Mouse (Mus musculus): ENCODE measurements around the gene Rap1a. TPM values are rescaled to one million over a fixed set of nuclear protein-coding genes. Genes with fewer than 3 reads are reported as not detected.

The Rap1a gene
- polyA plus RNA-seq (2015; fragmentation: Nextera tagmentation; extraction: Ambion mirVana) = 73.2 and 84.7 TPM in 2 replicates

- Histone ChIP-seq H3K9me3 (replicated peaks) (no peaks in the 10 kb centered on the region), H3K36me3 (ENCODE audit: poor library complexity, severe bottlenecking) (no peaks in the 10 kb centered on the region), H3K27me3 (no peaks in the 10 kb centered on the region), H3K4me3 (peak within 1 kb of the TSS; percentile 83), H3K4me2 (peak within 1 kb of the TSS; percentile 88), H3K9ac (peak within 1 kb of the TSS; percentile 94), H3K4me1 (peaks cover 28% of the 10 kb centered on the region), H3K27ac (peak within 1 kb of the TSS; percentile 74)
- whole genome bisulfite sequencing = 23% methylated on average over 38 of the region's 50 CpGs
- peak; percentile 96 for ATAC-seq
Observed at GRCm38 (mm10) chr3:105801191-105802166, at the start of gene Rap1a. Gene Rap1a, minus strand, starts transcription at chr3:105801336.

GRCm38 (mm10) chr3:105846294-105847069 lies 45.3 kb upstream of the Rap1a start:
- Histone ChIP-seq H3K9me3 (replicated peaks) (no peaks in the 10 kb centered on the region), H3K4me2 (no peak overlapping the region), H3K4me3 (no peak overlapping the region), H3K27ac (no peak overlapping the region), H3K27me3 (no peaks in the 10 kb centered on the region), H3K36me3 (ENCODE audit: poor library complexity, severe bottlenecking) (no peaks in the 10 kb centered on the region), H3K4me1 (no peaks in the 10 kb centered on the region), H3K9ac (no peak overlapping the region)
- WGBS = 78% methylated on average over 7 of the region's 7 CpGs
- no peak for ATAC-seq

- Histone ChIP-seq H3K27ac (no peak overlapping the region), H3K4me1 (no peaks in the 10 kb centered on the region), H3K9ac (no peak overlapping the region), H3K4me2 (no peak overlapping the region), H3K27me3 (no peaks in the 10 kb centered on the region), H3K36me3 (ENCODE audit: poor library complexity, severe bottlenecking) (no peaks in the 10 kb centered on the region), H3K9me3 (replicated peaks) (no peaks in the 10 kb centered on the region), H3K4me3 (no peak overlapping the region)
- WGBS = 94% methylated on average over 4 of the region's 4 CpGs
- no peak for ATAC-seq
Observed at GRCm38 (mm10) chr3:105839836-105840235, 38.7 kb upstream of the Rap1a start.

GRCm38 (mm10) chr3:105838655-105839054 lies 37.5 kb upstream of the Rap1a start:
- Histone ChIP-seq H3K9ac (no peak overlapping the region), H3K27me3 (no peaks in the 10 kb centered on the region), H3K4me2 (no peak overlapping the region), H3K4me1 (no peaks in the 10 kb centered on the region), H3K36me3 (ENCODE audit: poor library complexity, severe bottlenecking) (no peaks in the 10 kb centered on the region), H3K9me3 (replicated peaks) (no peaks in the 10 kb centered on the region), H3K4me3 (no peak overlapping the region), H3K27ac (no peak overlapping the region)
- WGBS = 86% methylated on average over 3 of the region's 3 CpGs
- ATAC-seq = no peak

- Histone ChIP-seq H3K9ac (no peak overlapping the region), H3K27me3 (no peaks in the 10 kb centered on the region), H3K4me1 (no peaks in the 10 kb centered on the region), H3K9me3 (replicated peaks) (no peaks in the 10 kb centered on the region), H3K4me3 (no peak overlapping the region), H3K27ac (no peak overlapping the region), H3K36me3 (ENCODE audit: poor library complexity, severe bottlenecking) (no peaks in the 10 kb centered on the region), H3K4me2 (no peak overlapping the region)
- ATAC-seq = no peak
- WGBS = 87% methylated on average over 3 of the region's 3 CpGs
Observed at GRCm38 (mm10) chr3:105836883-105837282, 35.7 kb upstream of the Rap1a start.

DNA sequence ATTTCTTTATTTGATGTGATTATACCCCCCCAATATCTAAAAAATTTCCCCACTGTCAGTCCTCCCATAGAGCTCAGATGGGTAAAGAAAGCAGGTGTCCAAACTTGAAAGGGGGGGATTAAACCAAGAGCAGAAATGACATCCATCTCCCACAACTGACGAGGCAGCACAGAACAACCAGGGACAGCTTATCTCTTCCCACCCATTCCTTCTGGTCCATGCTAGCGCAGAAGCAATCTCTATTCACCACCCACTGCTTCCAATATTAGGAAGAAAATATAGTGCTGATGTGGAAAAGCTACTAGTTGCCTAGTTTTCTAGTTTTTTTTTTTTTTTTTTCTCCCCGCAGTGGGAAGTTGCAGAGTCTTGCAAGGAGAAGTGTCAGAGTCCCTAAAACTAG lies 34.7 kb upstream of the Rap1a start:
- Histone ChIP-seq H3K9ac (no peak overlapping the region), H3K4me1 (no peaks in the 10 kb centered on the region), H3K4me3 (no peak overlapping the region), H3K4me2 (no peak overlapping the region), H3K9me3 (replicated peaks) (no peaks in the 10 kb centered on the region), H3K27ac (no peak overlapping the region), H3K27me3 (no peaks in the 10 kb centered on the region), H3K36me3 (ENCODE audit: poor library complexity, severe bottlenecking) (no peaks in the 10 kb centered on the region)
- whole genome bisulfite sequencing = 77% methylated on average over 3 of the region's 3 CpGs
- no peak for ATAC-seq

- no peak overlapping the region for H3K4me2 ChIP-seq
- no peaks in the 10 kb centered on the region for H3K9me3 ChIP-seq (replicated peaks)
- no peak overlapping the region for H3K27ac ChIP-seq
- ATAC-seq = no peak
- H3K4me3 ChIP-seq = no peak overlapping the region
- no peak overlapping the region for H3K9ac ChIP-seq
- H3K27me3 ChIP-seq = no peaks in the 10 kb centered on the region
- no peaks in the 10 kb centered on the region for H3K36me3 ChIP-seq (ENCODE audit: poor library complexity, severe bottlenecking)
- WGBS = 93% methylated on average over 3 of the region's 3 CpGs
- H3K4me1 ChIP-seq = no peaks in the 10 kb centered on the region
Observed at GRCm38 (mm10) chr3:105831584-105831983, 30.4 kb upstream of the Rap1a start.

- no peaks in the 10 kb centered on the region for H3K4me1 ChIP-seq
- H3K4me2 ChIP-seq = no peak overlapping the region
- no peaks in the 10 kb centered on the region for H3K36me3 ChIP-seq (ENCODE audit: poor library complexity, severe bottlenecking)
- no peaks in the 10 kb centered on the region for H3K9me3 ChIP-seq (replicated peaks)
- whole genome bisulfite sequencing = 76% methylated on average over 7 of the region's 7 CpGs
- ATAC-seq = no peak
- H3K27ac ChIP-seq = no peak overlapping the region
- no peaks in the 10 kb centered on the region for H3K27me3 ChIP-seq
- H3K4me3 ChIP-seq = no peak overlapping the region
- no peak overlapping the region for H3K9ac ChIP-seq
Observed at GRCm38 (mm10) chr3:105825501-105826161, 24.5 kb upstream of the Rap1a start.

GRCm38 (mm10) chr3:105824704-105825103 lies 23.6 kb upstream of the Rap1a start:
- no peaks in the 10 kb centered on the region for H3K36me3 ChIP-seq (ENCODE audit: poor library complexity, severe bottlenecking)
- no peak overlapping the region for H3K9ac ChIP-seq
- H3K4me1 ChIP-seq = no peaks in the 10 kb centered on the region
- H3K4me2 ChIP-seq = no peak overlapping the region
- no peak overlapping the region for H3K4me3 ChIP-seq
- H3K27me3 ChIP-seq = no peaks in the 10 kb centered on the region
- H3K27ac ChIP-seq = no peak overlapping the region
- ATAC-seq = no peak
- H3K9me3 ChIP-seq (replicated peaks) = no peaks in the 10 kb centered on the region
- 49% methylated on average over 2 of the region's 2 CpGs for WGBS

DNA sequence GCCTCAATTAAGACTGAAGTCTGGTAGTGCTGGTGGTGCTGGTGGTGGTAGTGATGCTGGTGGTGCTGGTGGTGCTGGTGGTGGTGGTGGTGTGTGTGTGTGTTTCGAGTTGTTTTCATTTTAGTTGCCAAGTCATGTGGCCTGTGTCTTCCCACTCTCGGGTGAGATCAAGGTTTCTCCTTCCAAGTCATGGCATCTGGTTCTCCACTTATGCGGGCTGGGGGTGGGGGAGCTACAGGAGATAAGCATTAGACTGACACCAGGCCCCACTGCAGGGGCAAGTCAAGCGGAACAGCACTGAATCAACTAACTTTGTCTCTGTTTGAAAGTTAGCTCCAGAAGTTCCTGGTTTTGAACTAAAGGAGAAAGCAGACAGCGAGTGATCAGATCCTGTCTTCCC lies 23.0 kb upstream of the Rap1a start:
- no peak for ATAC-seq
- no peak overlapping the region for H3K4me3 ChIP-seq

DNA sequence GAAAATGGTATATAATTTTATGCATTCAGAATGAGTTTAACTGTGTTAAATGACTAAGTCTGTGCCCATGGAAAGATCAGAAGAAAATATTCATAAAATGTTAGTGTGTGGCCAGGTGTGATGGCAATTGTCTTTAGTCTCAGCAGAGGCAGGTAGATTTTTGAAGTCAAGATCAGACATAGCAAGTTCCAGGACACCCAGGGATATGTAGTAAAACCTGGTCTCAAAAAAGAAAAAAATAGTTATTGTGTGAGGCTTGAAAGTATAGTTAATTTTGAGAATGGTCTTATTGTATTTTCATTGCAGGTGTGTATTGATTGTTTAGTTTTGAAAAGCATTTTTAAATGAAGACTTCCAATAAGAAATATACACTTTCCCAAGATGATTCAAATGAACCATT lies 22.5 kb upstream of the Rap1a start:
- H3K9ac ChIP-seq = no peak overlapping the region
- no peak overlapping the region for H3K4me3 ChIP-seq
- no peak overlapping the region for H3K27ac ChIP-seq
- no peak for ATAC-seq
- H3K9me3 ChIP-seq (replicated peaks) = no peaks in the 10 kb centered on the region
- H3K27me3 ChIP-seq = no peaks in the 10 kb centered on the region
- H3K36me3 ChIP-seq (ENCODE audit: poor library complexity, severe bottlenecking) = no peaks in the 10 kb centered on the region
- H3K4me1 ChIP-seq = no peaks in the 10 kb centered on the region
- H3K4me2 ChIP-seq = no peak overlapping the region

More for the DNA sequence above, 23.0 kb upstream of the Rap1a start:
- Histone ChIP-seq H3K4me2 (no peak overlapping the region), H3K9me3 (replicated peaks) (no peaks in the 10 kb centered on the region), H3K4me1 (no peaks in the 10 kb centered on the region), H3K36me3 (ENCODE audit: poor library complexity, severe bottlenecking) (no peaks in the 10 kb centered on the region), H3K27me3 (no peaks in the 10 kb centered on the region), H3K27ac (no peak overlapping the region), H3K9ac (no peak overlapping the region)
- 56% methylated on average over 5 of the region's 5 CpGs for WGBS

DNA sequence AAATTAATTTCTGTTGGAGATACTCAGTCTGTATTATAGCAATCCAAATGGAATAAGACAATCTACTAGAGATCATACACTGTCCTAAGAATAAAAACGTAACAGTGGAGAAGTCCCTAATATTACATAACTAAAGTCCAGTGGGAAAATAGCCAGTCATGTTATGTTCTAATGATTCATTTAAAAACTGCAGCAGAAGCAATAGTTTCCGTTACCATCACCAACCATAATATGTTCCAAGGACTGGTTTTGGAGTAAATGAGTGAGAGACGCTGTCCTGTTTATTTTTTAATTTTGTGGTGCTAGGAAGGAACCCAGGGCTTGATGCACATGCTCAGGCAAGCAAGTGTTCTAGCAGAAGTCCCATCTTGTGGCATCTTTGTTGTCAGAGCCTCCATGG lies 20.4 kb upstream of the Rap1a start:
- H3K4me2 ChIP-seq = no peak overlapping the region
- H3K27ac ChIP-seq = no peak overlapping the region
- no peak for ATAC-seq
- no peaks in the 10 kb centered on the region for H3K9me3 ChIP-seq (replicated peaks)
- no peaks in the 10 kb centered on the region for H3K4me1 ChIP-seq
- H3K9ac ChIP-seq = no peak overlapping the region
- H3K4me3 ChIP-seq = no peak overlapping the region
- 92% methylated on average over 3 of the region's 3 CpGs for WGBS
- no peaks in the 10 kb centered on the region for H3K36me3 ChIP-seq (ENCODE audit: poor library complexity, severe bottlenecking)
- no peaks in the 10 kb centered on the region for H3K27me3 ChIP-seq

Measured in forebrain, embryonic 13.5 days (tissue).